Mouse (Mus musculus): Measurements from ENCODE around the gene Kif6. TPM values are rescaled to one million over a fixed set of nuclear protein-coding genes. Genes with fewer than 3 reads are reported as not detected.

The Kif6 gene
- polyA plus RNA-seq, 1 experiment from 2014 or later, result 2.4 TPM

- Histone ChIP-seq H3K9ac (replicated peaks) (no peak overlapping the region), H3K4me3 (replicated peaks) (no peak overlapping the region), H3K9me3 (0 out of 2 replicates have a peak, but pooled peaks cover 4% of the 10 kb centered on the region), H3K4me1 (replicated peaks) (no peaks in the 10 kb centered on the region), H3K27ac (no peak overlapping the region), H3K4me2 (replicated peaks) (no peak overlapping the region), H3K36me3 (no peaks in the 10 kb centered on the region), H3K27me3 (no peaks in the 10 kb centered on the region)
- WGBS, result 99% methylated on average over 2 of the region's 2 CpGs
- ATAC-seq, result no peak
Measured at GRCm38 (mm10) chr17:49726206-49726605, 111.3 kb downstream of the Kif6 start.

- Histone ChIP-seq H3K27ac (no peak overlapping the region), H3K9ac (replicated peaks) (no peak overlapping the region), H3K4me3 (replicated peaks) (no peak overlapping the region), H3K36me3 (no peaks in the 10 kb centered on the region), H3K9me3 (0 out of 2 replicates have a peak, but pooled peaks cover 4% of the 10 kb centered on the region), H3K4me2 (replicated peaks) (no peak overlapping the region), H3K27me3 (no peaks in the 10 kb centered on the region), H3K4me1 (replicated peaks) (no peaks in the 10 kb centered on the region)
- WGBS, result 91% methylated on average over 4 of the region's 4 CpGs
- ATAC-seq, result no peak
Measured at GRCm38 (mm10) chr17:49726976-49727375, 112.0 kb downstream of the Kif6 start.

GRCm38 (mm10) chr17:49727428-49728045 is 112.6 kb downstream of the Kif6 start:
- Histone ChIP-seq H3K9ac (replicated peaks) (no peak overlapping the region), H3K27me3 (no peaks in the 10 kb centered on the region), H3K36me3 (no peaks in the 10 kb centered on the region), H3K4me2 (replicated peaks) (no peak overlapping the region), H3K27ac (no peak overlapping the region), H3K4me3 (replicated peaks) (no peak overlapping the region), H3K4me1 (replicated peaks) (no peaks in the 10 kb centered on the region), H3K9me3 (0 out of 2 replicates have a peak, but pooled peaks cover 4% of the 10 kb centered on the region)
- ATAC-seq, result no peak
- WGBS, result 90% methylated on average over 5 of the region's 5 CpGs

DNA sequence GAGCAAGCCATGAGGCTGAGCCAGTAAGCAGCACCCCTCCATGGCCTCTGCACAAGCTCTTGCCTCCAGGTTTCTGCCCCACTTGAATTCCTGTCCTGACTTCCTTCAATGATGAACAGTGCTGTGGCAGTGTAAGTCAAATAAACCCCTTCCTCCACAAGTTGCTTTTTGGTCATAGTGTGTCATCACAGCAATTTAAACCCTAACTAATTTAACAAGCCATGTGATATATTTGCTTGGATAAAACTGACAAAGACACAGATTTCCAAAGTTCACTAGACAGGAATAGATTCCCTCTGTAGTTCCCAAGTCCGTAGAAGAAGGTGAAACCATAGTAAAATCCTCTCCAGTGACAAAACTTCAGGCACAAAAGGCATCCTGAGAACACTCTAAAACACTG is 114.9 kb downstream of the Kif6 start:
- no peak overlapping the region for H3K4me2 ChIP-seq (replicated peaks)
- H3K4me3 ChIP-seq (replicated peaks), result no peak overlapping the region
- no peaks in the 10 kb centered on the region for H3K27me3 ChIP-seq
- no peak overlapping the region for H3K9ac ChIP-seq (replicated peaks)
- 82% methylated on average over 1 of the region's 1 CpGs for WGBS
- no peaks in the 10 kb centered on the region for H3K4me1 ChIP-seq (replicated peaks)
- ATAC-seq, result no peak
- no peaks in the 10 kb centered on the region for H3K36me3 ChIP-seq
- H3K9me3 ChIP-seq, result 0 out of 2 replicates have a peak, but pooled peaks cover 4% of the 10 kb centered on the region
- no peak overlapping the region for H3K27ac ChIP-seq

- Histone ChIP-seq H3K27me3 (no peaks in the 10 kb centered on the region), H3K4me2 (replicated peaks) (no peak overlapping the region), H3K36me3 (no peaks in the 10 kb centered on the region), H3K4me3 (replicated peaks) (no peak overlapping the region), H3K9ac (replicated peaks) (no peak overlapping the region), H3K4me1 (replicated peaks) (no peaks in the 10 kb centered on the region), H3K9me3 (no peaks in the 10 kb centered on the region), H3K27ac (no peak overlapping the region)
- 93% methylated on average over 8 of the region's 8 CpGs for WGBS
- ATAC-seq, result no peak
Measured at GRCm38 (mm10) chr17:49732706-49733105, 117.8 kb downstream of the Kif6 start.

- 85% methylated on average over 6 of the region's 6 CpGs for WGBS
- Histone ChIP-seq H3K27me3 (no peaks in the 10 kb centered on the region), H3K36me3 (no peaks in the 10 kb centered on the region), H3K27ac (no peak overlapping the region), H3K4me2 (replicated peaks) (no peak overlapping the region), H3K4me3 (replicated peaks) (no peak overlapping the region), H3K9me3 (no peaks in the 10 kb centered on the region), H3K4me1 (replicated peaks) (no peaks in the 10 kb centered on the region), H3K9ac (replicated peaks) (no peak overlapping the region)
- ATAC-seq, result no peak
Measured at GRCm38 (mm10) chr17:49734079-49734478, 119.1 kb downstream of the Kif6 start.

DNA sequence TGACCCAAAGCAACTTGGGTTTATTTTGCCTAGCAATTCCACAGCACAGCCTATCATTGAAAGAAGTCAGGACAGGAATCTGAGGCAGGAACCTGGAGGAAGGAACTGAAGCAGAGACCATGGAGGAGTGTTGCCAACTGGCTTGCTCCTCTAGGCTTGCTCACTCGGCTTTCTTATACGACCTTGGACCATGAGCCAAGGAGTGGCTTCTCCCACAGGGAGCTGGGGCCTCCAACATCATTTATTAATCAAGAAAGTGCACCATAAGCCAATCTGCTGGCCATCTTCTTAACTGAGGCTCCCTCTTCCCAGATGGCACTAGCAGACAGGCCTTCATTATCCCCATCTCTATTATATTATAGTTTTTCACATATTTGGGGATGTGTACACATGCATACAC is 119.8 kb downstream of the Kif6 start:
- no peaks in the 10 kb centered on the region for H3K27me3 ChIP-seq
- H3K9me3 ChIP-seq, result no peaks in the 10 kb centered on the region
- H3K36me3 ChIP-seq, result no peaks in the 10 kb centered on the region
- no peak for ATAC-seq
- H3K4me1 ChIP-seq (replicated peaks), result no peaks in the 10 kb centered on the region
- no peak overlapping the region for H3K4me2 ChIP-seq (replicated peaks)
- no peak overlapping the region for H3K9ac ChIP-seq (replicated peaks)
- H3K4me3 ChIP-seq (replicated peaks), result no peak overlapping the region
- WGBS, result 88% methylated on average over 2 of the region's 2 CpGs
- H3K27ac ChIP-seq, result no peak overlapping the region

DNA sequence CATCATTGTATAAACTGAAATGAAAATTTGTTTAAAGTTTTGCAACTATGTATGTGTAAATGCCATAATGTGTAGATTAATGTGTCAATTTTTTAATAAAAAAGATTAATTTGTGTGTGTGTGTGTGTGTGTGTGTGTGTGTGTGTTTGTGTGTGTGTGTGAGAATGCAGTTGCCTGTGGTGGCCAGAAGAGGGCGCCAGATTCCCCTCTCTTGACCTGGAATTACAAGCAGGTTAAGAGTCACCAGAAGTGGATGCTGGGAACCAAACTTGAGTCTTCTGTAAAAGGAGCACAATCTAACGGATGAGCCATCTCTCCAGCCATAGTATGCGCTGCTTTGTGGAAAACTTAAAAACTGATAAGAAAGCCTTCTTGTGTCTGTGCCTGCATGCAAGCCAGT is 121.4 kb downstream of the Kif6 start:
- ATAC-seq, result no peak
- 74% methylated on average over 3 of the region's 3 CpGs for WGBS
- Histone ChIP-seq H3K9me3 (no peaks in the 10 kb centered on the region), H3K9ac (replicated peaks) (no peak overlapping the region), H3K4me1 (replicated peaks) (no peaks in the 10 kb centered on the region), H3K36me3 (no peaks in the 10 kb centered on the region), H3K4me2 (replicated peaks) (no peak overlapping the region), H3K4me3 (replicated peaks) (no peak overlapping the region), H3K27ac (no peak overlapping the region), H3K27me3 (no peaks in the 10 kb centered on the region)

DNA sequence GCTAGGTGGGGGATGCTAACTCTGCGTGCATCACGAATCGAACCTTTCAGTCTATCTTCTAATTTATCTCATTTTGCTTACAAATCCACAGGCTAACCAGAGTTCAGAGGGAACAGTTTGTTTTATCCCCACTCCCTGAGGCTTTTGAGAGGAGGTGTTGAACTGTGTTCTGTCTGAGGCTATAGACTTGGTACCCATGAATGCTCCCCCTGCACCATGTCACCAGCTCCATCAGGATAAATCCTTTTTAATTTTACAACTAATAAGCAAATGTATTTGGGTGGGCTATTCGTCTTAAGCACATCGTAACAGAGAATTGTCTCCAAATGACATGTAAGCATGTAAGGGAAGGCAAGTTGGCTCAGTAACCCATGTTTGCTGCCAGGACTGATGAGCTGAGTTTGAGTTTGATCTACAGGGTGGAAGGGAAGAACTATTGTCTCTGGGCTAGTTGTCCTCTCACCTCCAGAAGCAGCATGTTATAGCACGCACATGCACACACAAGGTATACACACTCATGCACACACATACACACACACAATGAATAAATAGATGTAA is 122.4 kb downstream of the Kif6 start:
- no peaks in the 10 kb centered on the region for H3K27me3 ChIP-seq
- H3K9ac ChIP-seq (replicated peaks), result no peak overlapping the region
- H3K9me3 ChIP-seq, result no peaks in the 10 kb centered on the region
- no peaks in the 10 kb centered on the region for H3K36me3 ChIP-seq
- H3K4me3 ChIP-seq (replicated peaks), result no peak overlapping the region
- H3K4me1 ChIP-seq (replicated peaks), result no peaks in the 10 kb centered on the region
- no peak overlapping the region for H3K4me2 ChIP-seq (replicated peaks)
- ATAC-seq, result no peak
- H3K27ac ChIP-seq, result no peak overlapping the region
- 98% methylated on average over 6 of the region's 6 CpGs for WGBS

DNA sequence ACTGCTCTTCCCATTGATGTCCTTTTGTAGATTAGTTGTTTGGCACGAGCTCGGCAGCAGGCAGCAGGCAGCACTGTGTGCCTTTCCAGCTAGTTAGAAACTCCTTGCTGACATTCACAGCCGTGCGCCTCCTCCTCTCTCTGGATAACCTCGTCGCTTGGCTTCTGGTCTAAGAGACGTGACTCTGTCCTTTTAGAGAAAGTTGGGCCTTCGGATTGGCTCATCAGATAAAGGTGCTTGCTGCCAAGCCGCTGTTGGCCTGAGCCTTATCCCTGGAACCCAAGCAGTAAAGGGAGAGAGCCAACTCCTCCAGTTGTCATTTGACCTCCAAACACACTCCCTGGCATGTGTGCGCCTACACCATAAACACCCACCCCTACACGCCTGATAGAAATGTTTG is 123.4 kb downstream of the Kif6 start:
- no peak for ATAC-seq
- Histone ChIP-seq H3K4me3 (replicated peaks) (no peak overlapping the region), H3K9ac (replicated peaks) (no peak overlapping the region), H3K4me1 (replicated peaks) (no peaks in the 10 kb centered on the region), H3K9me3 (no peaks in the 10 kb centered on the region), H3K27me3 (no peaks in the 10 kb centered on the region), H3K36me3 (no peaks in the 10 kb centered on the region), H3K4me2 (replicated peaks) (no peak overlapping the region), H3K27ac (no peak overlapping the region)
- WGBS, result 89% methylated on average over 11 of the region's 11 CpGs

- Histone ChIP-seq H3K4me3 (replicated peaks) (no peak overlapping the region), H3K36me3 (no peaks in the 10 kb centered on the region), H3K27me3 (no peaks in the 10 kb centered on the region), H3K9ac (replicated peaks) (no peak overlapping the region), H3K4me2 (replicated peaks) (no peak overlapping the region), H3K27ac (no peak overlapping the region), H3K4me1 (replicated peaks) (no peaks in the 10 kb centered on the region), H3K9me3 (no peaks in the 10 kb centered on the region)
- 90% methylated on average over 9 of the region's 9 CpGs for WGBS
- ATAC-seq, result no peak
Measured at GRCm38 (mm10) chr17:49739896-49740679, 125.2 kb downstream of the Kif6 start.

DNA sequence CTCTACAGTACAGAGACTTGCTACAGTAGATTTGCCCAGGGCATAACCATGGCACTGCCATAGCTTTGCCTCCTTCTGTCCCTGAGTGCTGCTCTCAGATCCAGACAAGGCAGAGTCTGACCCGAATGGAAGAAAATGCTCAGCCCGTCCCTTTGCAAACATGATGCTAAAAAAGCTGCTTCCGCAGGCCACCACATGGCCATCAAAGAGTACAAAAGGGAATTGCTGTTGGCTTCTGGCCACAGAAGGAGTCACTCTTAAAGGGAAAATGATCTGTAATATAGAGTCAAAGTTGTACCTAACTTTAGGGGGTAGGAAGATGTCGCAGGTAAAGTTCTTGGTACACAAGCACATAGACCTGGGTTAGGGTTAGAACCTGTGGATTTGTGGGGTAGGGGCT is 126.2 kb downstream of the Kif6 start:
- ATAC-seq, result no peak
- no peaks in the 10 kb centered on the region for H3K4me1 ChIP-seq (replicated peaks)
- H3K4me2 ChIP-seq (replicated peaks), result no peak overlapping the region
- H3K4me3 ChIP-seq (replicated peaks), result no peak overlapping the region
- H3K27ac ChIP-seq, result no peak overlapping the region
- 87% methylated on average over 4 of the region's 4 CpGs for WGBS
- H3K36me3 ChIP-seq, result no peaks in the 10 kb centered on the region
- H3K9me3 ChIP-seq, result no peaks in the 10 kb centered on the region
- no peak overlapping the region for H3K9ac ChIP-seq (replicated peaks)
- H3K27me3 ChIP-seq, result no peaks in the 10 kb centered on the region

All from midbrain, embryonic 13.5 days (tissue).